Mouse (Mus musculus) gastrocnemius, adult 2 months (tissue): Measurements from ENCODE around the gene Gldc. TPM values are rescaled to one million over a fixed set of nuclear protein-coding genes. Genes with fewer than 3 reads are reported as not detected.

Experiments used
- DNase-seq: peaks from one replicate; pipeline ENCODE4 v3.0.0; 2022
- H3K27ac ChIP-seq: fragments of 200-600 bp; 2 replicates; pipeline ENCODE4 v1.8.1; 2022; ENCODE audit warnings: mild to moderate bottlenecking
- H3K4me3 ChIP-seq: fragments of 200-600 bp; 2 replicates; pipeline ENCODE4 v1.8.1; 2022; ENCODE audit warnings: mild to moderate bottlenecking, moderate library complexity
- CTCF ChIP-seq: fragments of 200-600 bp; IDR thresholded peaks from 2 replicates; pipeline ENCODE4 v1.8.1; 2022; ENCODE audit warnings: antibody characterized with exemption, mild to moderate bottlenecking, moderate library complexity
- intact Hi-C: fragments of 180-260 bp; cut with DNase I; formaldehyde crosslinking; loops from one replicate; pipeline ENCODE4 v1.15.1; 2025
- total RNA-seq, 2 experiments: library from RNA; stranded (reverse); gene quantifications; 2 replicates each; pipeline ENCODE4 v1.2.3; 2021

Gldc gene
- total RNA-seq, 2 experiments from 2014 or later = 0.11 TPM; not detected in 1

- intact Hi-C loops = no loop called here
- no peak for TF ChIP-seq CTCF
- no peak overlapping the region for H3K27ac ChIP-seq
- DNase-seq = no peak
- H3K4me3 ChIP-seq = no peak overlapping the region
Observed at GRCm38 (mm10) chr19:30179979-30180378, 4.8 kb upstream of the Gldc start.

DNA sequence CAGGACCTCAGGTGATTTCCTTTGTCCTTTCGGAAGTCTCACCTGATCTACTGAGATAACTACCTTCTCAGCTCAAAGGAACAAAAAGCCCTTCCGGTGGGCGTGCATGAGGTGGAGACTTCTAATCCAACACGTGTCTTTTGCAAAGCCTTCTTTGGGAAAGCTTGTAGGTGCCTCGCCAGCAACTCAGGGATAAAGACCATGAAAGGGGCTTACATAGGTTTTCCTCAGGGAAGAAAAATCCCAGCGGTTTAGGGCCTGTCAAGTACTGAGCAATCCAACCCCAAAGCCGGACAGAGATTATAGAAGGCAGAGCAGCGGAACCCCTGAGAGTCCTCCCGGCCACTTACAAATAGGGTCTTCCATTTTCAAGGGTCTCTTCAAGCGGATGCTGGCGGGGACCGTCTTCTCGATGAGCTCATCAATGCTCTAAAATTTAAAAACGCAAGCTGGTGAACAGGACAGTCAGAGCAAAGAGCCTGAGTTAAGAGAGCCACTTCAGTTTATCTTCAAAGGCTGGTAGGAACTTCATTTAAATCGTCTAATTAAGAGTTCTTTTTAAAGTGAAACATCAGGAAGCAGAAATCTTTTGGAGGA lies 1.1 kb downstream of the Gldc start:
- Histone ChIP-seq H3K27ac (no peak overlapping the region), H3K4me3 (peak overlapping the region; percentile 72)
- TF ChIP-seq CTCF = no peak
- intact Hi-C loops = no loop called here
- no peak for DNase-seq

DNA sequence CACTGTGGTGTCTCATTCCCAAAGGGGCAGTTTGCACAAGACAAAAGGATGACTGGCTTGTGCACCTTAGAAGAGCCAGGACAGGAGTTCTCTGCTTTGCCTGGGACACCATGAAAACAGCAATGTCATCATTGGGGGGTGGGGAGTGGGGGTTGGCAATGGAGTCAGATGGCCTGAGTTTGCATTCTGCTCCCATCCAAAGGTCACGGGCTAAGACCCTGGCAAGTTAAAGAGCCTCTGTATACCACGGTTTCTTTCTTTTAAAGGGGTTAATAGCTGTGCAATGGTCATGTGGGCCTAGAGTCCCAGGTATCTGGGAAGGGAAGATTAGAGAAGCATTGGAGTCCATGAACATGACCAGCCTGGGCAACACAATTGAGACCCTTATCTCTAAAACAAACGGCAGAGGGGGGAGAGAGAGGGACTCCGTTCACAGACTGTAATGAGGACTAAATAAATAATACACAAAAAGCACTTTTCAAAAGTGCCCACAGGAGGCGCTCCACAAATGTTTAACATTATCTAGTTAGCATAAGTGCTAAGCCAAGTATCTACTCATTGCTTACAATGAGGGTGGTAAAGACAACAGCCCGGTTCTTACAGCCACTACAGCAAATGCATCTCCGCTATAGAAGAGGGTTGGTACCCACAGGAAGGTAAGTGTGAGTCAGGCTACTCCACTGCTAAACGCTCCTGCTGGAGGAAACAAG lies 3.7 kb downstream of the Gldc start:
- no peak for TF ChIP-seq CTCF
- no peak for DNase-seq
- Histone ChIP-seq H3K4me3 (no peak overlapping the region), H3K27ac (no peak overlapping the region)
- intact Hi-C loops = no loop called here

DNA sequence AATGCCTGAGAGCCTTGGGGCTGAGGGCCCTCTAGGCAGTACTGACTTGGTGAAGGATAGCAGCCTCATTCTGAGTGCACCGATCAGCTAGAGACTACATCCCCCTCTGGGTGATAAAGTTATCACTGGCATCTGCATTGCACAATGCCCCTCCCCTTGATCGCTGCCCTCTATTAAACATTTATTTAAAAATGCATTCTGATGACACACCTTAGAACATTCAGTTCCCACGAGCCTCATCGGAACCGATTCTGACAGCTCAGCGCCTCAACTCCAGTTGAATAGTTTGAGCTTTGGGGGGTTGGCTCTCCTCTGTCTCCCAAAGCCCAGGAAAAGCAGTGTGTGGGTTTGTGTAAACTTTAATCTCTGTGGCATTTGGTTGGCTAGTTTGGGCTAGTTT lies 4.9 kb downstream of the Gldc start:
- intact Hi-C loops = no loop called here
- Histone ChIP-seq H3K4me3 (no peak overlapping the region), H3K27ac (no peak overlapping the region)
- DNase-seq = no peak
- no peak for TF ChIP-seq CTCF

GRCm38 (mm10) chr19:30166801-30167505 lies 8.3 kb downstream of the Gldc start:
- DNase-seq = no peak
- intact Hi-C loops = no loop called here
- no peak overlapping the region for H3K4me3 ChIP-seq
- TF ChIP-seq CTCF = no peak
- H3K27ac ChIP-seq = no peak overlapping the region

DNA sequence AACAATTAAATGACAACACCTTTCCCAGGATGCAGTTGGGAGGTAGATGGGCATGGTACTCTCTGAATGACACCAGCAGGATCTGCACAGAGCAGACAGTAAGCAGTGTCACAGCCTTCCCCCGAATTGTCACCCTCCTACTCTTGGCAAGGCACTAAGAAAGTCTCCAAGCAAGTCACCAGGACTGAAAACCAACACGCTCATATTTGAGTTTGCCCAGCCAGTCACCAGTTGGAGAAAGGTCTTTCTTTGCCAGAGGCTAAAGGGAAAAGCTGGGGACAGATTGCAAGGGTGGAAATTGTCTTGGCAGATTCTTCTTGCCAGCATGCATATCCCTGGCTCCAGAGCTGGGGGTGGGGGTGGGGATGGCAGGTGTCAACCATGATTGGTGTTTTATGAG lies 11.0 kb downstream of the Gldc start:
- intact Hi-C loops = no loop called here

GRCm38 (mm10) chr19:30162808-30163207 lies 12.4 kb downstream of the Gldc start:
- TF ChIP-seq CTCF = no peak
- DNase-seq = no peak
- intact Hi-C loops = no loop called here
- no peak overlapping the region for H3K4me3 ChIP-seq
- no peak overlapping the region for H3K27ac ChIP-seq

More for the DNA sequence above, 11.0 kb downstream of the Gldc start:
- no peak for TF ChIP-seq CTCF
- no peak for DNase-seq
- Histone ChIP-seq H3K27ac (no peak overlapping the region), H3K4me3 (no peak overlapping the region)

DNA sequence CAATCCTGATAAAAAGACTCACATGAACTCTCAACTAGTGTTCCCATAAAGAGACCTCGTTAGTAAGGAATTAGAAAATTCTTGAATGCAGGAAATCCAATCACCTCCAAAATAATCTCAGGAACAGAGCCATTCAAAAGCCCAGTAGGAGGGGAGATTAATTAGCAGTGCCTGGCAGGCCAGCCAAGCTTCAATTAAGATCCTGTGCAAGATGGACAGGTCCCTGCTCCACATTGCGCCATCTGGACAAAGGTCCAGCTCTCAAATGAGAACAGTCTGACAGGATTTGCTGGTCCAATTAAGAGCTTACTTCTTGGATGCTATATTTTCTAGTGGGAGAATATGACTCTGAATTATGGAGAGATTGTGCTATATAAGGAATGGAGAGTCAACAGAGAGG lies 15.2 kb downstream of the Gldc start:
- intact Hi-C loops = no loop called here
- Histone ChIP-seq H3K4me3 (no peak overlapping the region), H3K27ac (no peak overlapping the region)
- no peak for TF ChIP-seq CTCF
- no peak for DNase-seq

DNA sequence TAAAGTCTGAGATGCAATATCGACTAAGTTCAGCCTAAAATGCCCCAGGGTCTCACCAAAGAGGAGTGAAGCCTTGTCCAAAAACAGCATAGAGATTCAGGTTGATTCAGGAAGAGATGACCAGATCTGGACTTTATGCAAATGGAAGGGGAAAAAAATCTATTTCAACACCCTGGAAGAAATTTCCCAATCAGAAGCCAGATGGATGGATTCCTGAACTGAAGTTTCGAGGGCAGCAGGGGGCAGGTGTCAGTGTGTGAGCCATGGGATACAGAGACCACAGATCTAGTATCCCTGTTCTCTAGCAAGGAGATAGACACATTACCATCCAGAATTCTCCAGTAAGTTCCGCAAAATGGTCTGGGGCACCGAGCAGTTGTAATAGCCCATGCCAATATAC lies 17.0 kb downstream of the Gldc start:
- H3K27ac ChIP-seq = no peak overlapping the region
- no peak overlapping the region for H3K4me3 ChIP-seq
- DNase-seq = no peak
- TF ChIP-seq CTCF = no peak
- intact Hi-C loops = no loop called here

- no peak for DNase-seq
- intact Hi-C loops = no loop called here
- no peak overlapping the region for H3K27ac ChIP-seq
Observed at GRCm38 (mm10) chr19:30157031-30157687, 18.1 kb downstream of the Gldc start.

DNA sequence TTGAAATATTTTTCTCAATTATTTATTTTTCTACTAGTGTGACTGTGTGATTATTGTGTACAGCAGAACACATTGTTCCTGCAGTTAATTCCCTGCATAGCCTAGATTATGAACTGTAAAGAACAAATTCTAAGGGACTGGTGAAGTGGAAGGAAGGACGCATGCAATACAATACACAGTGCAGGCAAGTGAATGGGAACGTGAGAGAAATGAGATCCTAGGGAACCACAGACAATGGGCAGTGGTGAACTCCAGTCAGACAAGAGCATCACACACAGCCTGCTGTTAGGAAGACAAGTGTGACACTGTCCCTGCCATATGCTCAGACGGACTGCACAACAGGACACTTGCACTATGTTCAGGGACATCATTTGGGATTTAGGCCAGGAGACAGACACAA lies 21.5 kb downstream of the Gldc start:
- intact Hi-C loops = no loop called here
- Histone ChIP-seq H3K27ac (no peak overlapping the region), H3K4me3 (no peak overlapping the region)
- TF ChIP-seq CTCF = no peak
- DNase-seq = no peak

More at GRCm38 (mm10) chr19:30157031-30157687, 18.1 kb downstream of the Gldc start:
- H3K4me3 ChIP-seq = no peak overlapping the region
- no peak for TF ChIP-seq CTCF

DNA sequence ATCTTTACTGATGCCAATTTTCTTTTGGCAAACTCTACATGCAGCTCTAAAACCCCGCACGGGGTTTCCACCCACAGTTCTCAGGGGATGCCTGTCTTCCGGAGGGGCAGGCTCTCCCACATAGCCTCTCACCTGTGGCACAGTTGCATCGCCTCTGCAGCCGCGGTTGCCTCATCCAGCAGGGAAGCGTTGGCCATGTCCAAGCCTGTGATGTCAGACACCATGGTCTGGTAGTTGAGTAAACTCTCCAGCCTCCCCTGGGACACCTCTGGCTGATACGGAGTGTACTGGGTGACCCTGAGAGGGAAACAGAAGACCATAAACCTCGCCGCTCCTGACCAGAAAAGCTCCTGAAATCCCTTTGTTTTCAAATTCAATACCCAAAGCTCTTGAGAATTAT lies 23.9 kb downstream of the Gldc start:
- DNase-seq = no peak
- no peak for TF ChIP-seq CTCF
- H3K27ac ChIP-seq = no peak overlapping the region
- no peak overlapping the region for H3K4me3 ChIP-seq
- intact Hi-C loops = no loop called here

DNA sequence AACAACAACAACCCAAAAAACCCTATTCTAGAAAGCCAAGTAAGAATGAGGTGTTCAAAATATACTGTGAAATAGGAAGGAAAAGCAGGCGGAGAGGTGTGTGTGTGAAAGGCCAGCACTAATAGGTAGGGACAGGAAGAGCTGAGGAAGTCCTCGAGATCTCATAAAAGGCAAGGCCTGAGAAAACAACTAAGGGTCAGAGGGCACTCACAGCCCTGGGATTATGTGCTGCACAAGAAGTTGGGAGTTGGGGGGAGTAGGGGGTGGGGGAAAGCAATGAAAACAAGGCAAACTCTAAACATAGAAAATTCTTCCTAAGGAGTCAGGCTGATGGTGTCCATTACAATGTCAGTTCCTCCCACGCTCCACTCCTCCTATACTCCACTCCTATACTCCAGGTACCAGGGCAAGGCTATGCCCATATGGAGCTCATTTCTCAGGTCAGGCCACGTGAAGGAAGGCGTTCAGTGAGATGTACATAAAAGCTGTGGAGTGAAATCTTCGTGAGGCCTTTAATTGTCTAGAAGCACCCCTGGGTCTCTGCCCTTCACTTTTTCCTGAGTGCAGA lies 25.9 kb downstream of the Gldc start:
- Histone ChIP-seq H3K4me3 (no peak overlapping the region), H3K27ac (no peak overlapping the region)
- intact Hi-C loops = no loop called here
- TF ChIP-seq CTCF = no peak
- DNase-seq = no peak
